Mouse (Mus musculus): Measurements from ENCODE around the gene Bud13. TPM values are rescaled to one million over a fixed set of nuclear protein-coding genes. Genes with fewer than 3 reads are reported as not detected.

Bud13 gene
- 1 to 10 TPM; 7.4 to 7.7 TPM for total RNA-seq (2021)
- long read RNA-seq, experiment 1, transcript Bud13-201 (10 exons, 2,539 nt), result major isoform, 14 of 17 reads
- long read RNA-seq, experiment 1, partial matches to known transcripts, result 2 of 17 reads
- long read RNA-seq, experiment 1, other reads (novel, unspliced or antisense), result 1 of 17 reads
- long read RNA-seq, experiment 2, transcript Bud13-201 (10 exons, 2,539 nt), result major isoform, 10 of 12 reads
- long read RNA-seq, experiment 2, partial matches to known transcripts, result 2 of 12 reads
- long read RNA-seq, experiment 2, other reads (novel, unspliced or antisense), result 0 of 12 reads

- intact Hi-C loops (cut with DNase I), result no loop called here
- peak; percentile 93 to 98 for DNase-seq
Observed at GRCm38 (mm10) chr9:46282631-46283436, at the start of gene Bud13. Bud13 (plus strand) TSS chr9:46283008.

GRCm38 (mm10) chr9:46235196-46235595 is 47.6 kb upstream of the Bud13 start:
- no peak for DNase-seq
- intact Hi-C loops (cut with DNase I), result no loop called here

DNA sequence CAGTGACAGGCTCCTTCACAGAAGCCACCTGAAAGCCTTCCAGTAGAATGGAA is 47.4 kb upstream of the Bud13 start, which contains the start of gene Apoc3:
Apoc3 (minus strand) TSS at position 41 of the 53 bp plus-strand sequence.
- intact Hi-C loops (cut with DNase I), result no loop called here

DNA sequence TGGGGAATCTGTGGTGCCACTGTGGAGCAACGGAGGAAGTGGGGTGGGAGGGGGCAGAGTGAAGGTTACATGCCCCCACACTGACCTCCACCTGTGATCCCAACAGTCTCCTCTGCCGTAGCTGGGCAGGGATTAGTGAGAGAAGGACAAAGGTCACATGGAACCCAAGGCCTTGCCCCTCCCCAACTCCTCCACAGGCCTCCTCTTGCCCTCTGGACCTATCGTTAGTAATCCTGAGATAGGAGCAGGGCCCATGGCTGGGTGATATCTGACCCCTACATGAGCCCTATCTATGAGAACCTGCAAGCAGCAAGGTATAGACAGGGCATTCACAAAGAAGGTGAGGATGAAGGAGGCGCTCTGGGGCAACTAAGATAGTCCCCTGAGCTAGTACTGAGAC is 47.2 kb upstream of the Bud13 start:
- no peak for DNase-seq
- intact Hi-C loops (cut with DNase I), result no loop called here

More for the DNA sequence above, 47.4 kb upstream of the Bud13 start, which contains the start of gene Apoc3:
- DNase-seq, result no peak

- intact Hi-C loops (cut with DNase I), result no loop called here
- DNase-seq, result no peak
Observed at GRCm38 (mm10) chr9:46238850-46239249, 44.0 kb upstream of the Bud13 start.

- intact Hi-C loops (cut with DNase I), result no loop called here
- no peak for DNase-seq
Observed at GRCm38 (mm10) chr9:46240526-46241153, 42.2 kb upstream of the Bud13 start, which contains the start of gene Apoa4. Apoa4 (plus strand) TSS chr9:46240696.

DNA sequence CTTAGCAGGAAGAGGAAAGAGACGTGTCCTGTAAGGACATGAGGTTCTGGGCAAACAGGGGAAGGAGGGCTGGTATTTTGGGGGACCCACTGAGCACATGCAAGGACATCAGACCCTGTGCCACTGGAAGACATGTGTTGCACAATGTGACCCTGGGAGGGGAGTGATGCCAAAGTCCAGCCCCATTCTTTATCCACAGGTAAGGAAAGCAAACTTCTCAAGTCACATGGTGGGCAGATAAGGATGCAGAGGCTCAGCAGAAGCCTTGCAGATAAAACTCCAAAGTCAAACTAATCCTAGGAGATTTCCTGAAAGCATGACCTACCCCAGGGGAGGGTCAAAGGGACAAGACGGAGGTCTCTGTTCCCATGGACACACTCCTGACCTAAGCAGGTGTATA is 41.0 kb upstream of the Bud13 start:
- intact Hi-C loops (cut with DNase I), result no loop called here

DNA sequence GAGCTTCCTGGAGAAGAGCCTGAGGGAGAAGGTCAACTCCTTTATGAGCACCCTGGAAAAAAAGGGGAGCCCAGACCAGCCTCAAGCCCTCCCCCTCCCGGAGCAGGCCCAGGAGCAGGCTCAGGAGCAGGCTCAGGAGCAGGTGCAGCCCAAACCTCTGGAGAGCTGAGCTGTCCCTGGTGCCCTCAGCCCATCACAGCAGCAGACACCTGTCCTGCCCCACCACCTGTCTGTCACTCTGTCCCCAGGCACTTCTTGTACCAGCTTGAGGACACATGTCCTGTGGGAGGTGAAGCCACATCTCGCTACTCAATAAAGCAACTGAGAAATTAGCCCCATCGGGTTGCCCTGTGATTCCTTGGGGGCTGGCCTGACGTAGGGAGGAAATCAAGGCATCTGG is 39.7 kb upstream of the Bud13 start:
- no peak for DNase-seq
- intact Hi-C loops (cut with DNase I), result loop anchor here (1.0 kb wide), 1 partner anchor 240 kb away; no protein-coding TSS in a partner anchor

More for the DNA sequence above, 41.0 kb upstream of the Bud13 start:
- DNase-seq, result no peak

- intact Hi-C loops (cut with DNase I), result loop anchor here (1.0 kb wide), 1 partner anchor 240 kb away; no protein-coding TSS in a partner anchor
- no peak for DNase-seq
Observed at GRCm38 (mm10) chr9:46243584-46243983, 39.2 kb upstream of the Bud13 start.

- intact Hi-C loops (cut with DNase I), result loop anchor here (1.0 to 2.0 kb wide), 2 partner anchors 16 to 244 kb away; no protein-coding TSS in a partner anchor
- peak; percentile 67 to 82 for DNase-seq
Observed at GRCm38 (mm10) chr9:46246752-46247324, 36.0 kb upstream of the Bud13 start.

- no peak for DNase-seq
- intact Hi-C loops (cut with DNase I), result no loop called here
Observed at GRCm38 (mm10) chr9:46256177-46256576, 26.6 kb upstream of the Bud13 start.

DNA sequence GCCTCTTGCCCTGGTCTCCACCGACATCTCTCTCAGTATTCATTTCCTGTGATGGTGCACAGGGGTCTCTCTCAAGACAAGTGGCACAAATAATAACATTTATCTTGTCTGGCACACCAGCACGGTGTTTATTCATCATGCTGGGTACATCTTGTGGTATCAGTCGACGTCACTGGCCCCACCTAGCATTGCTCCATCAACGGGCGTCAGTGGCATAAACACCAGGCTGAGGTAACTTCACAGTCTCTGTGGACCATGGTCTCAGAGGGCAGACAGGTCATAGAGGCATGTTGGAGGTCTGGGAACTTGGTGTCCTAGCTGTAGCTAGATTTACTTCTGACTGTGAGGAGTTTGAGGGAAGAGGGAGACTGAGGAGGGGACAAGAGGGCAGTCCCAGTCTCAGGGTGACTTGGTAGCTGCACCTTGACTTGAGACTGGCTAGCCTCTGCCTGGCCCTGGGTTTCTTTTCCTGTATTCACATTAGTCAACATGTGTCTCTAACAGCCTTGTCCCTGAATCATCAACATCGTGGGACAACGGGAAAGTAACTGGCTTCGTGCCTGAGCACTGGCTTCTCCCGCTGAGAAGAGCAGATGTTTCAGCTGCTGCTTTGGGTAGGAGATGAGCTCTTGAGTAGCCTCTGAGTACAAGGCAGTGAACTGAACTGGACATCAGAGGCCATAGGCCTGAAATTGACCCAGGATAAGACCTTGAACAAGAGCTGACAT is 26.0 kb upstream of the Bud13 start:
- intact Hi-C loops (cut with DNase I), result no loop called here
- peak in 1 of 2 experiments; percentile 16 for DNase-seq

DNA sequence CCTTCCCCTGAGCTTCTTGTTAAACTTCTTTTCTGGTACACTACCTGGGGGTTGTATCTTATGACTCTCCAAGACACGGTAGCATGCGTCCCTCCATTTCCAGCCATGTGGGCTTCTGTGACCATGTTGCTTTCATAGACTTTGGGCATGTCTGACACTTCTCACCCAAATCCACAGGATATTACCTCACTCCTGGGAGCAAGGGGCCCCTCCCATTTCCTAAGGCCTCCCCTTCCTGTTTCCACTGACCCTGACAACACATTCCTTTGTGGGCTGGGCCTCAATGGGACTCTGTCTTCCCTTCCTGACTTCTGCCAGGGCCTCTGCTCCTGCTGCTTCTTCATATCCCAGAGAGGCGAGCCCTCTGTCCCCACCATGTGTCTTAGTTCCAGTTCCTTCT is 25.3 kb upstream of the Bud13 start:
- intact Hi-C loops (cut with DNase I), result no loop called here
- DNase-seq, result peak in 1 of 2 experiments; percentile 22

GRCm38 (mm10) chr9:46259111-46259510 is 23.7 kb upstream of the Bud13 start:
- intact Hi-C loops (cut with DNase I), result no loop called here

GRCm38 (mm10) chr9:46261131-46261530 is 21.7 kb upstream of the Bud13 start:
- intact Hi-C loops (cut with DNase I), result no loop called here
- no peak for DNase-seq

More at GRCm38 (mm10) chr9:46259111-46259510, 23.7 kb upstream of the Bud13 start:
- DNase-seq, result no peak

DNA sequence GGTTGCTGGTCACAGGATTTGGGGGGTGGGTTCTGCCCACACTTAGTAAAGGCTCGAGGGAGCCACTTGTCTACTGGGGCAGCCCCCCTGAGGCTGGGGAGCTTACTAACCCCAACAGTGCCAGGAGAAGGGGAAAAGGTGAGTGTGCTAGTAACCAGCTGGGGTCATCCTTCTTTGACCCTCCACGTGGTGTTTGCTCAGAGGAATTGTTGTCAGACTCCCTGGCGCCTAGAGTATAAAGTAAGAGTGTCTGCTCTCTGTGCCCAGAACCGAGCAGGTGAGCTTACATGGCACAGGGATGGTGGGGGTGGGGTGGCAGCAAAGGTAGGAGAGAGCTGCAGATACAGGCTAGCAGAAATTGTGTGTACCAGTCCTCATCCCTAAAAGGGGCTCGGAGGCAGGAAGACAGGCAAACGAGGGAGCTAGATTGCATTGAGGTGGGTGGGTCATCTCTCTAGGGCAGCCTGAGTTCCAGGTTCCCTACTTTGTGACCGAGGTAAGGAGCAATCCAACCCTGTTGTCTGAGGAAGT is 14.4 kb upstream of the Bud13 start, which contains the start of gene Apoa5:
Apoa5 (plus strand) TSS at position 291 of the 531 bp plus-strand sequence.
- intact Hi-C loops (cut with DNase I), result no loop called here
- no peak for DNase-seq

DNA sequence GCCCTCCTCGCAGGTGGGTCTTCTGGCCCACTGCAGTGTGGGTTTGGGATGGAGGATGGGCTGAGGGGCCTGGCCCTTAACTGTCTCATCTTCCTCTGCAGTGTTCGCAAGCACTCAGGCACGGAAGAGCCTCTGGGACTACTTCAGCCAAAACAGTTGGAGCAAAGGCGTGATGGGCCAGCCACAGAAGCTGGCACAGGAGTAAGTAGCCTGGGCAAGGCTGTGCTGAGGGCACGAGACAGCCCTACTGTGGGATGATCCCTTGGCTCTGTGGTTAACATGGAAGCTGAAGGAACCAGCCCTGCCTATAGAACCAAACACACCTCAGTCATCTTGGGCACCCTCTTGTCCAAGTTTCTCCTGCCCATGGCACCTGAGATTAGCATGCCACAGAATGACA is 13.7 kb upstream of the Bud13 start:
- intact Hi-C loops (cut with DNase I), result no loop called here
- no peak for DNase-seq

DNA sequence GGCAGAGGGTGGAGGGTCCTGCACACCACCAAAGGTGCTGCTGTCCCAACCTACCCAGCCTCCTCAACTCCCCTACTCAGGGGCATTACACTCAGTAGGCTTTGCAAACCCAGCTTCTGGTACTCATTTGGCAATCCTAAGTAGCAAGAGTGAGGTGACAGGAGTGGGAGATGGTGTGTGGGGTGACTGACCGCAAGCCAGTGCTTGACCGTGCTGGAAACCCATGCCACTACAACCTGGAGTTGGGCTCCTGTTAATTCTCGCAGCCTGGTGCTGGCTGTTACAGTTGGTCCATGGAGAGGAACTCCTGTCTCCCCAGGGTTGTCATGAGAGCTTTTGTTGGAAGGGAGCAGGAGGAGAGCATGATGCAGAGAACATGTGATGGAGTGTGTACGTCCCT is 12.0 kb upstream of the Bud13 start:
- intact Hi-C loops (cut with DNase I), result loop anchor here (5.0 kb wide), 1 partner anchor 363 kb away; the partner anchor contains the start of genes Pcsk7 and Rnf214
- no peak for DNase-seq

DNA sequence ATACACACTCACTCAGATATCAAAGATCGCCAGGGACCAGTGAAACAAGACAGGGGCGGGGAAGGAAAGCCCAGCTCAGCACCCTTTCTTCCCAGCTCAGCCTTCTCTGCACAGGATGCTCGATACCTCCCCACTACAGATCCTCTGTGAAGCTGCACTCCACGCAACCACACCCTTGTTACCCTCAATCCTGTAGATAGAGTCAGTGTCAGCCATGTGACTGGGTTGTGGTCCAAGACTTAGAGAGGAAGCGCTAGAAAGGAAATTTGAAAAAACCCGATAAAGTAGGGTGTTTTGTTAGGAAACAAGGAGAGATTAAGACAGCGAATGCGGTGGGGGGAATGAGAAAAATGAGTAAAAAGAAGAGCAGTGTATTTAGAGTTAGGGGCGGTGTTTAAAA is 10.7 kb upstream of the Bud13 start:
- DNase-seq, result no peak
- intact Hi-C loops (cut with DNase I), result loop anchor here (5.0 kb wide), 1 partner anchor 365 kb away; the partner anchor contains the start of genes Pcsk7 and Rnf214
